ENCODE assay signal across 20 mouse cellular contexts in the genomic region with DNA sequence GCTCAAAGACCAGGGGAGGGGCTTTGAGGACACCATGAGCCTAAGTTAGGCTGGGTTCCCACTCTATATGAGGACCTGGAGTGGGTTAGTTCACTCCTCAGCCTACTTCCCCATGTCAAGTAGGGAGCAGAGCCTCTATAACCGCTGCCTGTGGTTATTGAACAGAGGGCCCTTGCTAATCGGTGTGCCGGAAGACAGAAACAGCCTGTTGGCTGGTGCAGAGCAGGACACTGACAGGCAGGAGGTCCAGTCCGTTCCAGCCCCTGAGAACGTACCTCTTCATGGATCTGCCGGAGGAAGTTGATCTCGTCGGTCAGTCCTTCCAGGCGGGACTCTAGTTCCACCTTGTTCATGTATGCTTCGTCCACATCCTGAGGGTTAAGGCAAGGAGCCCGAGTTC. TPM values are rescaled to one million over a fixed set of nuclear protein-coding genes. Genes with fewer than 3 reads are reported as not detected.
"Had no signal": no experiment of that assay in that cellular context is flagged by ENCODE, and none has a peak within 500 bp of the region (broad histone marks: within the 10 kb centered on the region; RNA-seq: fewer than 3 reads in every experiment).

No protein-coding gene starts in this region.

- H3K9ac ChIP-seq: liver, embryonic 12.5 days; liver, embryonic 14.5 days; lung, embryonic 14.5 days; midbrain, embryonic 12.5 days; neural tube, embryonic 12.5 days had no signal

- DNase-seq: lung, adult 18-20 months; lung, embryonic 14.5 days; lung, postnatal 10 days; lung, postnatal 4 days; midbrain, embryonic 14.5 days; right cerebral cortex, postnatal 14 days; spleen, adult 18-20 months; thymus, adult 18-20 months; thymus, postnatal 14 days; thymus, postnatal 36 days had no signal

- ATAC-seq: liver, embryonic 12.5 days; midbrain, embryonic 16.5 days had no signal

- H3K9me3 ChIP-seq: liver, embryonic 12.5 days; midbrain, embryonic 12.5 days; neural tube, embryonic 12.5 days had no signal

- H3K27ac ChIP-seq: liver, embryonic 12.5 days; liver, embryonic 14.5 days; midbrain, embryonic 12.5 days; neural tube, embryonic 12.5 days had no signal

- H3K4me3 ChIP-seq: liver, embryonic 12.5 days; midbrain, embryonic 12.5 days; myocyte; neural tube, embryonic 12.5 days had no signal

- H3K36me3 ChIP-seq: midbrain, embryonic 12.5 days; neural tube, embryonic 12.5 days had no signal

RNA-seq across cellular contexts. Expression of gene Krt8, which starts 5.1 kb away (rescaled TPM):
- total RNA-seq: neutrophil, adult 5-6 weeks had no signal

RNA-seq across cellular contexts. Expression of gene Krt18, which starts 28.8 kb away (rescaled TPM):
- polyA plus RNA-seq: myocyte had no signal

RNA-seq across cellular contexts. Expression of gene Krt78, which starts 45.1 kb away (rescaled TPM):
- total RNA-seq: megakaryocyte-erythroid progenitor cell, adult 5-6 weeks; neutrophil, adult 5-6 weeks had no signal
- polyA plus RNA-seq: liver, embryonic 12.5 days; liver, embryonic 14.5 days; liver, embryonic 16.5 days; midbrain, embryonic 12.5 days; midbrain, embryonic 14.5 days; midbrain, embryonic 16.5 days; myocyte; neural tube, embryonic 12.5 days; neural tube, embryonic 14.5 days had no signal

RNA-seq across cellular contexts. Expression of gene Krt79, which starts 59.0 kb away (rescaled TPM):
- total RNA-seq: megakaryocyte-erythroid progenitor cell, adult 5-6 weeks; neutrophil, adult 5-6 weeks had no signal
- polyA plus RNA-seq: liver, embryonic 12.5 days; liver, embryonic 14.5 days; liver, embryonic 16.5 days had no signal
